Mouse (Mus musculus): ENCODE data around the gene Tsen15. TPM values are rescaled to one million over a fixed set of nuclear protein-coding genes. Genes with fewer than 3 reads are reported as not detected.
"Not testable (repeated sequence)": the region's sequence is repeated elsewhere in the genome, so short reads cannot be mapped to it uniquely, and the experiment has no call there.

Tsen15 gene
- total and polyA plus RNA-seq, 2 experiments from 2014 or later = 29.1 to 281 TPM

DNA sequence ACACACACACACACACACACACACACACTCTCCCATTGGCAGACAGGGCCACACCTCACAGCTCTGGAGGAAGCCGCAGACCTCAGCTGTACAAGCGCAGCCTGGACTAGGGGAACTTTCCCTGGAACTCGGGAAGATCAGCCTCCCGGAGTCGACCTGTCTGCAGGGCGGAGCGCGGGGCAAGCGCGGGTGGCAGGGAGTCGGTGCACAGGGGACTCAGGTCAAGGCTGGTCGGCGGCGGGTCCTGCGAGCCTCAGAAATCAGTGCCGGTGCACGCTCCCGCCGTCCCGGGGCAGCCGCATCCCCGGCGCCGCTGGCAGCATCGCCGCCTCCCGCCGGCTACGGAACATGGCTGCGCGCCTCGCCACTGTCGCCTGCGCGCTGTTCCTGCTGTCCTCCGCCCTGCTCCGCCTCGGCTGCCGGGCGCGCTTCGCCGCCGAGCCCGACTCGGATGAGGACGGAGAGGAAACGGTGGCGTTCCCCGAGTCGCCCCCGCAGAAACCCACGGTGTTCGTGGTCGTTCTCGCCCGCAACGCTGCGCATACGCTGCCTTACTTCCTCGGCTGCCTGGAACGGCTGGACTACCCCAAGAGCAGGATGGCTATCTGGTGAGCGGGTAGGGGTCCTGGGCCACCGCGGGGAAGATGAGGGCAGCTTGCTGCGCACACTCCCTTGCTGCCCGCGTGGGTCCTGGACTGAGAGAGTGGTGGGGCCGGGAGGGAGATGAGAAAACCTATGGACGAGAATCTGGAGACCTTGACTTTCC, 13.5 kb upstream of the Tsen15 start, which contains the start of gene Colgalt2:
TSS of gene Colgalt2 (plus strand) at position 41 of the 766 bp plus-strand sequence.
- no peaks in the 10 kb centered on the region for H3K4me1 ChIP-seq (ENCODE audit: control insufficient read depth, insufficient read depth)
- H3K36me3 ChIP-seq (replicated peaks; ENCODE audit: control insufficient read depth, insufficient read depth, low read length) = no peaks in the 10 kb centered on the region
- TF ChIP-seq CTCF (IDR thresholded peaks at IDR 0.05; ENCODE audit: low read depth) (no peak), EP300 (IDR thresholded peaks at IDR 0.05; ENCODE audit: low read depth) (no peak)
- ATAC-seq (ENCODE audit: insufficient read depth, low read depth) (peak; percentile 81), DNase-seq (ENCODE audit: low spot score) (peak; percentile 42)
- under 1% methylated on average over 60 of the region's 70 CpGs for WGBS
- H3K27ac ChIP-seq (ENCODE audit: low read depth) = peak within 1 kb of the TSS; percentile 53
- peak within 1 kb of the TSS; percentile 58 for H3K9ac ChIP-seq (replicated peaks; ENCODE audit: low read depth, low read length)
- no peaks in the 10 kb centered on the region; the same call in 1 of the 2 replicates for H3K9me3 ChIP-seq (replicated peaks; ENCODE audit: control insufficient read depth, low read length)
- H3K4me2 ChIP-seq (ENCODE audit: low read depth, low read length) = peak within 1 kb of the TSS; percentile 86
- H3K4me3 ChIP-seq (ENCODE audit: low read depth, low read length) = peak within 1 kb of the TSS; percentile 61
- H3K27me3 ChIP-seq (ENCODE audit: control insufficient read depth, insufficient read depth, low read length) = peaks cover 8% of the 10 kb centered on the region; the same call in 1 of the 2 replicates

- Histone ChIP-seq H3K27me3 (ENCODE audit: control insufficient read depth, insufficient read depth, low read length) (peaks cover 8% of the 10 kb centered on the region; the same call in 1 of the 2 replicates), H3K36me3 (replicated peaks; ENCODE audit: control insufficient read depth, insufficient read depth, low read length) (no peaks in the 10 kb centered on the region), H3K9me3 (replicated peaks; ENCODE audit: control insufficient read depth, low read length) (no peaks in the 10 kb centered on the region; the same call in 1 of the 2 replicates), H3K27ac (ENCODE audit: low read depth) (no peak overlapping the region), H3K4me3 (ENCODE audit: low read depth, low read length) (no peak overlapping the region), H3K4me1 (ENCODE audit: control insufficient read depth, insufficient read depth) (no peaks in the 10 kb centered on the region), H3K9ac (replicated peaks; ENCODE audit: low read depth, low read length) (no peak overlapping the region), H3K4me2 (ENCODE audit: low read depth, low read length) (no peak overlapping the region)
- ATAC-seq (ENCODE audit: insufficient read depth, low read depth) (no peak), DNase-seq (ENCODE audit: low spot score) (no peak)
- no peak for TF ChIP-seq EP300 (IDR thresholded peaks at IDR 0.05; ENCODE audit: low read depth)
- no peak for TF ChIP-seq CTCF (IDR thresholded peaks at IDR 0.05; ENCODE audit: low read depth)
- WGBS = 69% methylated on average over 1 of the region's 1 CpGs
Measured at GRCm38 (mm10) chr1:152398708-152399107, 12.2 kb upstream of the Tsen15 start.

DNA sequence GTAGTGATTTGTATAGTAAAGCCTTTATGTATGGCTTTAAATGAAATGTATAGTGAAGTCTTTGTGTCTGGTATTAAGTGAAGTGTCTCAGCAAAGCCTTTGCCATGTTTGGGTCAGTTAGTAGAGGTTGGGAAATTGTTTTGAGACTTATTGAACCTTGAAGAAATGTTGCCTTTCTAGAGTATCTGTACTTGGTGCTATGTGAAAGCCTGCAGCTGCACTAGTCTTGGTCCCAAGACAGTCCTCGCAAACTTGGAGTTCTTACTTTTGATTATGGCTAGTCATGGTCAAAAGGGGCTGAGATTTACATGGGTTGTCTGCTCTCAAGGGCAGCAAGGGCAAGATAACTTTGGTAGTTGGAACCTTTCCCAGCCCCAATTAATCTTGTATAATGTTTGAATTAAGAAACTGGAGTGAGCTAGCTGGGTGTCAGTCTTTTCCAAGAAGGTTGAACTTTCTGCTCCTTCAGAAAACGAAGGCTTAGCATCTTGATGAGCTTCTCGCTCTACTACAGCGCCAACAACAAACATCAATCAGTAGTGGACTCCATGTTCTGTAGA, 8.5 kb upstream of the Tsen15 start:
- ATAC-seq (ENCODE audit: insufficient read depth, low read depth) (no peak), DNase-seq (ENCODE audit: low spot score) (no peak)
- Histone ChIP-seq H3K27ac (ENCODE audit: low read depth) (no peak overlapping the region), H3K27me3 (ENCODE audit: control insufficient read depth, insufficient read depth, low read length) (no peaks in the 10 kb centered on the region), H3K4me1 (ENCODE audit: control insufficient read depth, insufficient read depth) (no peaks in the 10 kb centered on the region), H3K36me3 (replicated peaks; ENCODE audit: control insufficient read depth, insufficient read depth, low read length) (no peaks in the 10 kb centered on the region), H3K4me3 (ENCODE audit: low read depth, low read length) (no peak overlapping the region), H3K9ac (replicated peaks; ENCODE audit: low read depth, low read length) (no peak overlapping the region), H3K9me3 (replicated peaks; ENCODE audit: control insufficient read depth, low read length) (peaks cover 3% of the 10 kb centered on the region; the same call in 1 of the 2 replicates), H3K4me2 (ENCODE audit: low read depth, low read length) (no peak overlapping the region)
- 70% methylated on average over 4 of the region's 4 CpGs for WGBS
- no peak for TF ChIP-seq CTCF (IDR thresholded peaks at IDR 0.05; ENCODE audit: low read depth)
- no peak for TF ChIP-seq EP300 (IDR thresholded peaks at IDR 0.05; ENCODE audit: low read depth)

- ATAC-seq (ENCODE audit: insufficient read depth, low read depth) = no peak
- Histone ChIP-seq H3K9me3 (replicated peaks; ENCODE audit: control insufficient read depth, low read length) (peaks cover 3% of the 10 kb centered on the region; the same call in 1 of the 2 replicates), H3K4me3 (ENCODE audit: low read depth, low read length) (no peak overlapping the region), H3K4me2 (ENCODE audit: low read depth, low read length) (no peak overlapping the region), H3K9ac (replicated peaks; ENCODE audit: low read depth, low read length) (no peak overlapping the region), H3K36me3 (replicated peaks; ENCODE audit: control insufficient read depth, insufficient read depth, low read length) (no peaks in the 10 kb centered on the region), H3K27ac (ENCODE audit: low read depth) (no peak overlapping the region), H3K27me3 (ENCODE audit: control insufficient read depth, insufficient read depth, low read length) (no peaks in the 10 kb centered on the region), H3K4me1 (ENCODE audit: control insufficient read depth, insufficient read depth) (no peaks in the 10 kb centered on the region)
- no peak for DNase-seq (ENCODE audit: low spot score)
- 83% methylated on average over 3 of the region's 3 CpGs for WGBS
- TF ChIP-seq CTCF (IDR thresholded peaks at IDR 0.05; ENCODE audit: low read depth) = no peak
- no peak for TF ChIP-seq EP300 (IDR thresholded peaks at IDR 0.05; ENCODE audit: low read depth)
Measured at GRCm38 (mm10) chr1:152394137-152394536, 7.6 kb upstream of the Tsen15 start.

- no peak for TF ChIP-seq CTCF (IDR thresholded peaks at IDR 0.05; ENCODE audit: low read depth)
- TF ChIP-seq EP300 (IDR thresholded peaks at IDR 0.05; ENCODE audit: low read depth) = no peak
- H3K4me3 ChIP-seq (ENCODE audit: low read depth, low read length) = no peak overlapping the region
Measured at GRCm38 (mm10) chr1:152389271-152389670, 2.8 kb upstream of the Tsen15 start.

DNA sequence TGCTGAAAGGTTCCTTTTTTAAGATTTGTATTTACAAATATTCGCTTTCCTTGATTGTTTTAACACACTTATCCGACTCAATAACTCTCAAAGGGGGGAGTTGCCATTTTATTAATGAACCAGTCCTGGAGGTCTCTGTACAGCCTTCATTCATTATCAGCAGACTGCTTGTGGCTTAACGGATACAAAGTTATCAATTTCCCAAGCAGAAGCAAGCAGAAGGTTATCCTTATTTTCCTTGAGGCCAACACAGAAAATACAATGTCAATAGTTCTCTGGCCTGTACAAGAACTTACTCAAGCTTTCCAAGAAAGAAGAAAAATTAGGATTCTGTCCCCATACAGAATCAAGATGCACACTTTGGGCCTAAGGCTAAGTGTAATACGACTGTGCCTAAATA, 795 bp downstream of the Tsen15 start:
- WGBS = 24% methylated on average over 2 of the region's 4 CpGs
- Histone ChIP-seq H3K36me3 (replicated peaks; ENCODE audit: control insufficient read depth, insufficient read depth, low read length) (peaks cover 15% of the 10 kb centered on the region; the same call in 1 of the 2 replicates), H3K4me2 (ENCODE audit: low read depth, low read length) (peak overlapping the region; percentile 69), H3K9ac (replicated peaks; ENCODE audit: low read depth, low read length) (peak overlapping the region; percentile 76; the same call in 1 of the 2 replicates), H3K4me3 (ENCODE audit: low read depth, low read length) (peak overlapping the region; percentile 98)
- H3K9me3 ChIP-seq (replicated peaks; ENCODE audit: control insufficient read depth, low read length); H3K4me1 ChIP-seq (ENCODE audit: control insufficient read depth, insufficient read depth); ATAC-seq (ENCODE audit: insufficient read depth, low read depth); H3K27me3 ChIP-seq (ENCODE audit: control insufficient read depth, insufficient read depth, low read length); H3K27ac ChIP-seq (ENCODE audit: low read depth); DNase-seq (ENCODE audit: low spot score): not testable (repeated sequence)

More at GRCm38 (mm10) chr1:152389271-152389670, 2.8 kb upstream of the Tsen15 start:
- no peak overlapping the region for H3K27ac ChIP-seq (ENCODE audit: low read depth)
- no peaks in the 10 kb centered on the region for H3K27me3 ChIP-seq (ENCODE audit: control insufficient read depth, insufficient read depth, low read length)
- H3K4me1 ChIP-seq (ENCODE audit: control insufficient read depth, insufficient read depth) = no peaks in the 10 kb centered on the region
- no peak overlapping the region for H3K9ac ChIP-seq (replicated peaks; ENCODE audit: low read depth, low read length)
- H3K9me3 ChIP-seq (replicated peaks; ENCODE audit: control insufficient read depth, low read length) = 0 out of 2 replicates have a peak, but pooled peaks cover 3% of the 10 kb centered on the region
- DNase-seq (ENCODE audit: low spot score) (no peak), ATAC-seq (ENCODE audit: insufficient read depth, low read depth) (no peak)
- H3K4me2 ChIP-seq (ENCODE audit: low read depth, low read length) = no peak overlapping the region
- H3K36me3 ChIP-seq (replicated peaks; ENCODE audit: control insufficient read depth, insufficient read depth, low read length) = no peaks in the 10 kb centered on the region

Measured in heart, postnatal 0 days (tissue).